Comparison of ENCODE assay signal across 21 mouse cellular contexts in genomic region chr10:121412824-121413223, GRCm38 (mm10). TPM values are rescaled to one million over a fixed set of nuclear protein-coding genes. Genes with fewer than 3 reads are reported as not detected.
DNase-seq lines count a peak whose midpoint lies in the region; ATAC-seq and TF ChIP-seq lines count a peak whose summit lies in the region.
"Had no signal": no experiment of that assay in that cellular context is flagged by ENCODE, and none has a peak within 500 bp of the region (broad histone marks: within the 10 kb centered on the region; RNA-seq: fewer than 3 reads in every experiment).

No protein-coding gene starts in this region.

- no peak for ATAC-seq in heart, embryonic 11.5 days (replicated peaks; ENCODE audit: insufficient number of reproducible peaks, low FRiP score, low TSS enrichment)
- ATAC-seq in lung, postnatal 0 days, result peak; percentile 40
- ATAC-seq: midbrain, embryonic 15.5 days had no signal

- no peak overlapping the region for H3K9ac ChIP-seq in heart, adult 2 months (ENCODE audit: low read depth, low read length)
- no peak overlapping the region for H3K9ac ChIP-seq in heart, embryonic 11.5 days (ENCODE audit: low read depth, low read length)
- no peak overlapping the region for H3K9ac ChIP-seq in lung, postnatal 0 days (replicated peaks; ENCODE audit: low read depth)
- H3K9ac ChIP-seq: forebrain, embryonic 12.5 days; heart, embryonic 13.5 days; hindbrain, embryonic 12.5 days; midbrain, embryonic 15.5 days; neural tube, embryonic 15.5 days had no signal

- peaks cover 4% of the 10 kb centered on the region for H3K4me1 ChIP-seq in heart, adult 2 months (ENCODE audit: control insufficient read depth, insufficient read depth, low read length)
- no peaks in the 10 kb centered on the region for H3K4me1 ChIP-seq in heart, embryonic 11.5 days (ENCODE audit: control insufficient read depth, insufficient read depth, low read length)
- H3K4me1 ChIP-seq in lung, postnatal 0 days (ENCODE audit: insufficient read depth, low read depth, low read length), result no peaks in the 10 kb centered on the region
- H3K4me1 ChIP-seq: forebrain, embryonic 12.5 days; megakaryocyte, embryonic 14.5 days had no signal

- peaks cover 7% of the 10 kb centered on the region; the same call in 1 of the 2 replicates for H3K36me3 ChIP-seq in heart, adult 2 months (ENCODE audit: control insufficient read depth, insufficient read depth, low read length)
- peaks cover 16% of the 10 kb centered on the region for H3K36me3 ChIP-seq in heart, embryonic 11.5 days (ENCODE audit: control insufficient read depth, insufficient read depth, low read length)
- H3K36me3 ChIP-seq in lung, postnatal 0 days (ENCODE audit: insufficient read depth, low read length), result peaks cover 25% of the 10 kb centered on the region
- H3K36me3 ChIP-seq: forebrain, embryonic 12.5 days; midbrain, embryonic 15.5 days; neural tube, embryonic 15.5 days had no signal

- no peak for TF ChIP-seq EP300 in heart, adult 2 months (IDR thresholded peaks at IDR 0.05; ENCODE audit: insufficient read depth, low read depth, low read length)
- TF ChIP-seq EP300 in lung, postnatal 0 days (IDR thresholded peaks at IDR 0.05), result no peak

- peak in 1 of 2 experiments; percentile 47 for DNase-seq in heart, adult 2 months
- DNase-seq in kidney, adult 9 months, result peak; percentile 42
- DNase-seq in kidney, adult 8-10 months, result no peak
- DNase-seq in lung, postnatal 0 days (ENCODE audit: low spot score), result no peak
- DNase-seq in lung, adult 18-20 months, result no peak
- DNase-seq in kidney, postnatal 25 days, result peak; percentile 46 to 77
- DNase-seq in adrenal gland, adult 18-20 months (ENCODE audit: low spot score in 2 of 2), result no peak
- DNase-seq: adrenal gland, adult 8-10 months; B cell, adult 2 months; cerebellum, adult 9-11 months; liver; lung, adult 2 months; right cerebral cortex, postnatal 14 days; thymus, postnatal 36 days had no signal

- no peaks in the 10 kb centered on the region for H3K27me3 ChIP-seq in heart, adult 2 months (ENCODE audit: control insufficient read depth, insufficient read depth, low read length)
- H3K27me3 ChIP-seq in heart, embryonic 11.5 days (ENCODE audit: control insufficient read depth, insufficient read depth, low read length), result no peaks in the 10 kb centered on the region
- no peaks in the 10 kb centered on the region for H3K27me3 ChIP-seq in lung, postnatal 0 days (replicated peaks; ENCODE audit: insufficient read depth, low read length)
- H3K27me3 ChIP-seq: forebrain, embryonic 12.5 days; heart, embryonic 13.5 days; hindbrain, embryonic 12.5 days; midbrain, embryonic 15.5 days; neural tube, embryonic 15.5 days had no signal

- TF ChIP-seq POLR2A in heart, adult 2 months (IDR thresholded peaks at IDR 0.05; ENCODE audit: insufficient read depth, low read depth, low read length), result no peak

- TF ChIP-seq CTCF in heart, adult 2 months (IDR thresholded peaks at IDR 0.05), result peak; percentile 36
- peak; percentile 15; the same call in 1 of the 2 replicates for TF ChIP-seq CTCF in lung, postnatal 0 days (IDR thresholded peaks at IDR 0.05)

- no peaks in the 10 kb centered on the region for H3K9me3 ChIP-seq in heart, embryonic 11.5 days (replicated peaks; ENCODE audit: control insufficient read depth, low read length)
- H3K9me3 ChIP-seq in lung, postnatal 0 days (ENCODE audit: low read length), result no peaks in the 10 kb centered on the region
- H3K9me3 ChIP-seq: forebrain, embryonic 12.5 days; heart, embryonic 13.5 days; hindbrain, embryonic 12.5 days; megakaryocyte, embryonic 14.5 days; midbrain, embryonic 15.5 days; neural tube, embryonic 15.5 days had no signal

- no peak overlapping the region for H3K4me2 ChIP-seq in heart, embryonic 11.5 days
- no peak overlapping the region for H3K4me2 ChIP-seq in lung, postnatal 0 days (replicated peaks; ENCODE audit: low read depth, low read length)
- H3K4me2 ChIP-seq: forebrain, embryonic 12.5 days; heart, embryonic 13.5 days; hindbrain, embryonic 12.5 days; midbrain, embryonic 15.5 days; neural tube, embryonic 15.5 days had no signal

- peak overlapping the region; percentile 68 for H3K27ac ChIP-seq in heart, adult 2 months
- no peak overlapping the region for H3K27ac ChIP-seq in heart, embryonic 11.5 days (ENCODE audit: low read depth, low read length)
- H3K27ac ChIP-seq in lung, postnatal 0 days (ENCODE audit: low read length), result no peak overlapping the region
- H3K27ac ChIP-seq: forebrain, embryonic 12.5 days; heart, embryonic 13.5 days; hindbrain, embryonic 12.5 days; midbrain, embryonic 15.5 days; neural tube, embryonic 15.5 days had no signal

- intact Hi-C loops in heart, adult 2 months (cut with DNase I), result no loop called here

- H3K79me2 ChIP-seq in heart, adult 2 months (replicated peaks; ENCODE audit: control insufficient read depth, insufficient read depth, low read length), result no peaks in the 10 kb centered on the region

- no peak overlapping the region for H3K4me3 ChIP-seq in heart, adult 2 months
- H3K4me3 ChIP-seq in heart, embryonic 11.5 days (ENCODE audit: low read depth, low read length), result no peak overlapping the region
- no peak overlapping the region for H3K4me3 ChIP-seq in lung, postnatal 0 days (ENCODE audit: low read depth, low read length)
- H3K4me3 ChIP-seq: forebrain, embryonic 12.5 days; heart, embryonic 13.5 days; hindbrain, embryonic 12.5 days; megakaryocyte, embryonic 14.5 days; midbrain, embryonic 15.5 days; neural tube, embryonic 15.5 days had no signal

- 57% methylated on average over 17 of the region's 17 CpGs for WGBS in heart, adult 2 months
- 91% methylated on average over 17 of the region's 17 CpGs for WGBS in heart, embryonic 11.5 days (ENCODE audit: insufficient replicate concordance)
- WGBS in lung, postnatal 0 days, result 71% methylated on average over 17 of the region's 17 CpGs

RNA-seq across cellular contexts. Expression of gene Gns, which starts 47.9 kb away (rescaled TPM):
- total RNA-seq in heart, adult 2 months (2021), result 10 to 100 TPM; 82.1 to 92.2 TPM
- 45.5 and 55.9 TPM in 2 replicates for polyA plus RNA-seq in heart, adult 2 months (2012; rRNA removed)
- 33.6 and 38.3 TPM in 2 replicates for polyA plus RNA-seq in heart, embryonic 11.5 days (2014; fragmentation: Nextera tagmentation; extraction: Ambion mirVana)
- polyA plus RNA-seq in lung, postnatal 0 days (2015; fragmentation: Nextera tagmentation; extraction: Ambion mirVana), result 40.8 and 41.4 TPM in 2 replicates
- 100 to 1,000 TPM; 154 to 231 TPM for total RNA-seq in adrenal gland, adult 18-20 months (2021)

Comparison
In these comparisons a context has a peak if more than half of its experiments do, and no peak if none do; other contexts are left out.
1. DNase-seq: peak in kidney, adult 9 months (single experiment) and kidney, postnatal 25 days (2 of 2); none in kidney, adult 8-10 months (0 of 2), lung, postnatal 0 days (single experiment), lung, adult 18-20 months (0 of 2) and adrenal gland, adult 18-20 months (0 of 2).